Mouse (Mus musculus): ENCODE results near the gene Reep6. TPM values are rescaled to one million over a fixed set of nuclear protein-coding genes. Genes with fewer than 3 reads are reported as not detected.
A peak's percentile ranks its signal among the peaks of the same experiment; 100 is the strongest.

The Reep6 gene
- total RNA-seq, 2 experiments from 2014 or later = 10.3 to 11.6 TPM

DNA sequence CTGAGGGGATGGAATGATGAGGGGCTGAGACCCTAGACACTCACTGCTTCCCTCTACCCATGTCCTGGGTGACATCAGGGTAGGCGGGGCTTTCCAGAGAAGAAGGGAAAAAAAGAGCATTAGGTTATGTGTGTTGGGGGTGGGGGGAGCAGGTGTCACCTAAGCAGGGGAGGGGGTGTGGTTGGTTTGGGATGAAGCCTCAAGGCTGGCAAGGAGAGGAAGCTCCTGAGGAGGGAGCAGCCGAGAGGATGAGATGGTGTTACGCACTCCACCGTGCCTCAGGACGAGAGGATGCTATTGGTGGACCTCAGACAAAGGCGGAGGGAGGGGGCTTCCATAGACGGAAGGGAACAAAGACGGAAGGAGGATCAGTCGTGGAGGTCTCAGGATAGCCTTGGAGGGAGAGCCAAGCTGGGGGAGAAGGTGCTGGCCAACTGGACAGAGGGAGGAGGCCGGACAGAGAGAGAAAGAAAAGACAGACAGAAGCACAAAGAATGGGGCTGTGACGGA is 29.0 kb upstream of the Reep6 start:
- peak in 1 of 2 experiments; percentile 65 for DNase-seq (ENCODE audit: low spot score in 2 of 2)

DNA sequence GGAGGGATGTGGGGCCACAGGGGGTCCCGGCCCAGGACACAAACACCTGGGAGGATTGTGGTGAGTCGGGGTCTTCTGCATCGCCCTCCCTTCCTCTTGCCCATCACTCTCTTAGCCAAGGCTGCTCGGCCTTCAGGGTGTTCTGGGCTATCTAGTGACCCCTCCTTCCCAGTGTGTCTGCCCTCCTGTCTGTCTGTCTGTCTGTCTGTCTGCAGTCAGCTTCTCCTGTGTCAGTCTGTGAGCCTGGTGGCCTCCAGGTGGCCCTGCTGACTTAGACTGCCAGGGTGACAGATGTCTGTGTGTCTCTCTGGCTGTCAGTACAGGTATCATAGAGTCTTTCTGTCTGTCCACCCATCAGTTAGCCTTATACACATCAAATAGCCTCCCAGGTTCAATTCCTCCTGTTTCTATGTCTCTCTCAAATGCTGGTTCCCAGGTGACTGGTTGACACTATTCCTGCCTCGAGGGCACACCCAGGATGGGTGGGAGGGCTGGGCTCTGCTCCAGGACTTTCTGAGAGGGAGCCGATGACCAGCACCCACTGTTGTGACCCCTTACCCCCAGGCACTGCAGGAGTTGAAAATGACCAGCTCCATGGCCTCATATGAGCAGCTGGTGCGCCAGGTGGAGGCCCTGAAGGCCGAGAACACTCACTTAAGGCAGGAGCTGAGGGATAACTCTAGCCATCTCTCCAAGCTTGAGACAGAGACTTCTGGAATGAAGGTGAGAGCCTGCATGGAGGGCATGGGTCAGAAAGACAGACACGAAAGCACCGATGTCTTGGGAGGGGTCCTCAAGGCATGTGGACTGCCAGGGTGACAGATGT is 28.3 kb upstream of the Reep6 start:
- DNase-seq (ENCODE audit: low spot score in 2 of 2) = peak in 1 of 2 experiments; percentile 17

DNA sequence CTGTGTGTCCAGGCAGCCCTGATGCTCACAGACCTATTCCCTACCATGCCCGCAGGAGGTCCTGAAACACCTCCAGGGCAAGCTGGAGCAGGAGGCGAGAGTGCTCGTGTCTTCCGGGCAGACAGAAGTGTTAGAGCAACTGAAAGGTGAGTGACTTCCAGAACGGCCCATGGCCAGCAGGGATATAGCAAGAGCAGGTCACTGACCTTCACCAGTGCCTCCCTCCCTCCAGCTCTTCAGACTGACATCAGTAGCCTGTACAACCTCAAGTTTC is 27.7 kb upstream of the Reep6 start:
- DNase-seq (ENCODE audit: low spot score in 2 of 2) = peak in 1 of 2 experiments; percentile 22

DNA sequence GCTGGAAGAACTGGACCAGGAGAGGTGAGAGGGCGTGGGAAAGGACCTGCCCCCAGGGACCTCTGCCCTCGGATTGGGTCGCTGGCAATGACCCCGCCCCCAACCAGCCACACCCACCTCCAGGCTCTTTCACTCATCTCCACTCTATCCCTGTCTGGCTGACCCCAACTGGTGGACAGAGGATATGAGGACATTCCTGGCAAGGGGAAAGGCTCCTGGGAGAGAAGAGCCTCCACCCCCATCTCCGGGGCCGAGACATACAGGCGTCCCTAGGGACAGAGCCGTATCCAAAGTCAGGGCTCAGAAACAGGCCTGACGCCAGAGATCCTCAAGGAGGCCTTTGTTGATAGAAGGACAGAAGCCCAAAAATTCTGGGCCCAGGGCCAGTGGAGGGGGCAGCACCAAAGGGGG is 27.3 kb upstream of the Reep6 start:
- peak; percentile 76 to 83 for DNase-seq (ENCODE audit: low spot score in 2 of 2)

DNA sequence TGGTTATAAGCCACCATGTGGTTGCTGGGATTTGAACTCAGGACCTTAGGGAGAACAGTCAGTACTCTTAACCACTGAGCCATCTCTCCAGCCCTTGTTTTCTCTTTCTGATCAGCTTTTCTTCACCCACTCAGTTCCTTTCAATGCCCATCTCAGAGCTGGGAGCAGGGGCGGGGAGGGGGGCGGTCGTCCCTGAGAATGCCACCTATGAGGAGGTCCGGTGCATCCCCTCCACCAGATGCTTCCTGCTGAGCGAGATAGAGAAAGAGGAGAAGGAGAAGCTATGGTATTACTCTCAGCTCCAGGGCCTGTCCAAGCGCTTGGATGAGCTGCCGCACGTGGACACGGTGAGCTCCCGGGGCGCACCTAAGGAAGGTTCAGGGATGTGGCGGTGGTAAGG is 25.3 kb upstream of the Reep6 start:
- no peak for DNase-seq (ENCODE audit: low spot score in 2 of 2)

DNA sequence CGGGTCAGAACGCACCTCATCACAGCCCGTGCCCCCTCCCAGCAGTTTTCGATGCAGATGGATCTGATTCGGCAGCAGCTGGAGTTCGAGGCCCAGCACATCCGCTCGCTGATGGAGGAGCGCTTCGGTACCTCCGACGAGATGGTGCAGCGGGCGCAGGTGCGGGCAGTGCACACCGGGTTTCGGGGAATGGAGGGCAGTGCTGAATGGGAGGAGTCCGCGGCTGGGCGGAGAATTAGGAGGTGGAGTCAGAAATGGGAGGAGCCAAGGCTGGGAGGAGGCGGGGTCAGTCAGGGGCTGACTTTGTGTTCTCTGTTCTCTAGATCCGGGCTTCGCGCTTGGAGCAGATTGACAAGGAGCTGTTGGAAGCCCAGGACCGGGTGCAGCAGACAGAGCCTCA is 24.9 kb upstream of the Reep6 start:
- peak in 1 of 2 experiments; percentile 39 for DNase-seq (ENCODE audit: low spot score in 2 of 2)

DNA sequence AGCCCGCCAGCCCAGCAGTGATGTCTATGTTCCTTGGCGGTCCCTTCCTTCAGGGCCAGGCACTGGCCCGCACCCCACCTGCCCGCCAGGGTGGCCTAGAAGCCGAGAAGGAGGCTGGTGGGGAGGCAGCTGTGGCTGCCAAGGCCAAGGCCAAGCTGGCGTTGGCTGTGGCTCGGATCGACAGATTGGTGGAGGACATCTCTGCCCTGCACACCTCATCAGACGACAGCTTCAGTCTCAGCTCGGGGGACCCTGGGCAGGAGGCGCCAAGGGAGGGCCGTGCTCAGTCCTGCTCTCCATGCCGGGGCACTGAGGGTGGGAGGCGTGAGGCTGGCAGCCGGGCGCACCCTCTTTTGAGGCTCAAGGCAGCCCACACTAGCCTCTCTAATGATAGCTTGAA is 18.2 kb upstream of the Reep6 start:
- no peak for DNase-seq (ENCODE audit: low spot score in 2 of 2)

DNA sequence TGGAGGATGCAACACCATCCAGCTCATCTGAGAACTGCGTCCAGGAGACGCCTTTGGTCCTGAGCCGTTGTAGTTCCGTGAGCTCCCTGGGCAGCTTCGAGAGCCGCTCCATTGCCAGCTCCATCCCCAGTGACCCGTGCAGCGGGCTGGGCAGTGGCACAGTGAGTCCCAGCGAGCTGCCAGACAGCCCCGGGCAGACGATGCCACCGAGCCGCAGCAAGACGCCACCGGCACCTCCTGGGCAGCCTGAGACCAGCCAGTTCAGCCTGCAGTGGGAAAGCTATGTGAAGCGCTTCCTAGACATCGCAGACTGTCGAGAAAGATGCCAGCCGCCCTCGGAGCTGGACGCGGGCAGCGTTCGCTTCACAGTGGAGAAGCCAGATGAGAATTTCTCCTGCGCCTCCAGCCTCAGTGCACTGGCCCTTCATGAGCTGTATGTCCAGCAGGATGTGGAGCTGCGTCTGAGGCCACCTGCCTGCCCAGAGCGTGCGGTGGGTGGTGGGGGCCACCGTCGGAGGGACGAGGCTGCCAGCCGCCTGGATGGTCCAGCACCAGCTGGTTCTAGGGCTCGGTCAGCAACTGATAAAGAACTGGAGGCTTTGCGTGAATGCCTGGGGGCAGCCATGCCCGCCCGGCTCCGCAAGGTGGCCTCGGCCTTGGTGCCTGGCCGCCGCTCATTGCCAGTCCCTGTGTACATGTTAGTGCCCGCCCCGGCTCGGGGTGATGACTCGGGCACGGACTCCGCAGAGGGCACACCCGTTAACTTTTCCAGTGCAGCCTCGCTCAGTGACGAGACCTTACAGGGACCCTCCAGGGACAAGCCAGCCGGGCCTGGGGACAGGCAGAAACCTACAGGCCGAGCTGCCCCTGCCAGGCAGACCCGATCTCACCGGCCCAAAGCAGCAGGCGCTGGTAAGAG is 16.9 kb upstream of the Reep6 start:
- peak in 1 of 2 experiments; percentile 54 for DNase-seq (ENCODE audit: low spot score in 2 of 2)

DNA sequence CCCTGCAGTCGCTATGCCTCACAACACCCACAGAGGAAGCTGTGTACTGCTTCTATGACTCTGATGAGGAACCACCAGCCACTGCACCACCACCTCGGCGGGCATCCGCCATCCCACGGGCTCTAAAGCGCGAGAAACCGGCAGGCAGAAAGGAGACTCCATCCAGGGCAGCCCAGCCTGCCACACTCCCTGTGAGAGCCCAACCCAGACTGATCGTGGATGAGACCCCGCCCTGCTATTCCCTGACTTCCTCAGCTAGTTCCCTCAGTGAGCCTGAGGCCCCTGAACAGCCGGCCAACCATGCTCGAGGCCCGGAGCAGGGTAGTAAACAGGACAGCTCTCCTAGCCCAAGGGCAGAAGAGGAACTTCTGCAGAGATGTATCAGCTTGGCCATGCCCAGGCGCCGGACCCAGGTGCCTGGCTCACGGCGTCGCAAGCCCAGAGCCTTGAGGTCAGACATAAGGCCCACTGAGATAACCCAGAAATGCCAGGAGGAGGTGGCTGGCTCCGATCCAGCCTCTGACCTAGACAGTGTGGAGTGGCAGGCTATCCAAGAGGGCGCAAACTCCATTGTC is 16.0 kb upstream of the Reep6 start:
- DNase-seq (ENCODE audit: low spot score in 2 of 2) = no peak

DNA sequence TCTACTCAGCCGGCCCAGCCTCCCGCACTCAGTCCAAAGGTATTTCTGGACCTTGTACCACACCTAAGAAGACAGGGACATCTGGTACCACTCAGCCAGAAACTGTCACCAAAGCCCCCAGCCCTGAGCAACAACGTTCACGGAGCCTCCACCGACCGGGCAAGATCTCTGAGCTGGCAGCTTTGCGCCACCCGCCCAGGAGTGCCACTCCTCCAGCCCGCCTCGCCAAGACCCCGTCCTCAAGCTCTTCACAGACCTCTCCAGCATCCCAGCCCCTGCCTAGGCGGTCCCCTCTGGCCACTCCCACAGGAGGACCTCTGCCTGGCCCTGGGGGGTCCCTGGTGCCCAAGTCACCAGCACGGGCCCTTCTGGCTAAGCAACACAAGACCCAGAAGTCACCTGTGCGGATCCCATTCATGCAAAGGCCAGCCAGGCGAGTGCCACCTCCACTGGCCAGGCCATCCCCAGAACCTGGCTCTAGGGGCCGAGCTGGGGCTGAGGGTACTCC is 15.2 kb upstream of the Reep6 start:
- no peak for DNase-seq (ENCODE audit: low spot score in 2 of 2)

DNA sequence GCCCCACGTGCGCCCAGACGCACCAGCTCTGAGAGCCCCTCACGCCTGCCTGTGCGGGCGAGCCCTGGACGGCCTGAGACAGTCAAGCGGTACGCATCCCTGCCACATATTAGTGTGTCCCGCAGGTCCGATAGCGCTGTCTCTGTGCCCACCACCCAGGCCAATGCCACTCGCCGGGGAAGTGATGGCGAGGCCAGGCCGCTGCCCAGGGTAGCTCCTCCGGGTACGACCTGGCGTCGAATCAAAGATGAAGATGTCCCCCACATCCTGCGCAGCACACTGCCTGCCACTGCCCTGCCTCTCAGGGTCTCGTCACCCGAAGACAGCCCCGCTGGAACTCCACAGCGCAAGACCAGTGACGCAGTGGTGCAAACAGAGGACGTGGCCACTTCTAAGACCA is 14.4 kb upstream of the Reep6 start:
- DNase-seq (ENCODE audit: low spot score in 2 of 2) = no peak

DNA sequence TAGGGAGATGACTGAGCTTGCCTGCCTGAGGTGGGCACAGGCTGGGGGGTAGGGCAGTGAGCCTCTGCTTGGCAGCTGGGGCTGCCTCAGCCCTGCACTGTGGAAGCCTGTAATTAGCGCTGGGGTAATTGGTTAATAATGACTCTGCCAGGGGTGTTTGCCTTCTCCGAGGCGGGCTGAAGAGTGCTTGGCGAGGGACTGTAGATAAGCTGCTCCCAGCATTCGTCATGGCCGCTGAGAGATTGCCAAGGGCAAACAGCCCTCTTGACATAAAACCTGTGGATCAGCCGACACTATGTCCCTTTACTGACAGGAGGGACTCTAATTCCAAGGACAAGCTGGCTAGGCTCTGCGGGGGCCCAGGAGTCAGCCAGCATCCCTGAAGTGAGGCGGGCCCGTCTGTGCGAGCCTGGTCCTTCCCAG is 13.4 kb upstream of the Reep6 start:
- peak in 1 of 2 experiments; percentile 47 for DNase-seq (ENCODE audit: low spot score in 2 of 2)

DNA sequence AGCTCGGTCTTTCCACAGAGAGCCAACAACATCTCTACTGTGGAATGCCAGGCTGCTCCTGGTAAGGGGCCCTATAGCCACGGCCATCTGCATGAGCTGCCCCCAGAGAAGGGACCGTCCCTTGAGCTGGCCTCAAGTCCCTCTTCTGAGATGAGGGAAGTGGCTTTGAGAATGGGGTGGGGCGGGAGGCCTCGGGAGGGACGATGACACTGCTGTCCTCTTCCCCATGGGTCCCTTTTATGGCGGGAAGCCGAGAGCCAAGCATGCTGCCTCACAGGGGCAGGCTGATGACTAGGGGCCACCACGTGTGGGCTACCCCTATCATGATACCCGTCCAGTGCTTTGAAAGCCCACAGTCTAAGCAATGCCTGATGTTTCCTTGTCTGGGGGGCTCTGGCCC is 12.7 kb upstream of the Reep6 start:
- no peak for DNase-seq (ENCODE audit: low spot score in 2 of 2)

DNA sequence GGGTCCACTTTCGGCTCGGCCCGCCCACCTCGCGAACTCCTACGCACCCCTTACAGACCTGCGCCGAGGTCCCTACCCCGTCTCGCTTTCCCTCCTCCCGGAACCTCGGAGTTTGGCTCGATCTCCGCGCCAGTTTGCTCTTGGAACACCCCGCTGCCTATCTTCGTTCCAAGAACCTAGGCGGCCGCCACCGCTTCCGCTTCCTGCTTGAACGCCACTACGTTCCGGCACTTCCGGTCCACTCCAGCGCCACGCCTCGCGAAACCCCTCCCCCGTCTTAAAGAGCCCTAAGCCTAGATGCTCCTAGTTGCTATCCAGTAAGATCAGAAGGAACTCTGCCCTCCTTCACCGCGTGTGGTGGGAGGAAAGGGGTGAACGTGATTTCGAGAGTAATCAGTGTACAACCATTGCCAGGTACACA is 9.4 kb upstream of the Reep6 start, which contains the start of gene 2310011J03Rik:
Gene 2310011J03Rik (minus strand): TSS at position 198 of the 421 bp plus-strand sequence.
- DNase-seq (ENCODE audit: low spot score in 2 of 2) = peak; percentile 88 to 89

DNA sequence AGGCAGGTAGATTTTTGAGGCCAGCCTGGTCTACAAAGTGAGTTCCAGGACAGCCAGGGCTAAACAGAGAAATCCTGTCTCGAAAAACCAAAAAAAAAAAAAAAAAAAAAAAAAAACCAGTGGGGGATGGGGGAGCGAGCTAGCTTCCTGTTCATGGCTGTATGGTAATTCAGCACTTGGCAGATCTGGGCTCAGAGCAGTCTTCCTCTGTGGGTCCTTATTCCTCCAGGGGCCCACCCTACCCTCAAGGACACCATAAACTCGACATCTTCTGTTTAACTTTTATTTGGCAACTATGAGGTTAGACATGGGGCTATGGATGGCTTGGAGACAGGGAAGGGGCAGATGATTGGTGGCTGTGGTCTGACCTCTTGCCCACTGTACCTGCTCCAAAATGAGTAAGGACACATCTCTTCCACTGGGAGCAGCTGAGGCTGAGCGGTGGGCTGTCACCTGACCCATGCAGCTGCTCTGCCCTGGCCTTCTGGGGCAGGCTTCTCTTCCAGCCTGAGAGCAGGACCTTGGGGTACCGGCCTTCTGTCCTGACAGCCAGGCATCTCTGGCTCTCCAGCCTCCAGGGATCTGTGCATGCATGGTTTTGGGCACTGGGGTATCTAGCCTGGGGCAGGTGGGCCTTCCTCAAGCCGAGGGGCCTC is 8.6 kb upstream of the Reep6 start:
- no peak for DNase-seq (ENCODE audit: low spot score in 2 of 2)

DNA sequence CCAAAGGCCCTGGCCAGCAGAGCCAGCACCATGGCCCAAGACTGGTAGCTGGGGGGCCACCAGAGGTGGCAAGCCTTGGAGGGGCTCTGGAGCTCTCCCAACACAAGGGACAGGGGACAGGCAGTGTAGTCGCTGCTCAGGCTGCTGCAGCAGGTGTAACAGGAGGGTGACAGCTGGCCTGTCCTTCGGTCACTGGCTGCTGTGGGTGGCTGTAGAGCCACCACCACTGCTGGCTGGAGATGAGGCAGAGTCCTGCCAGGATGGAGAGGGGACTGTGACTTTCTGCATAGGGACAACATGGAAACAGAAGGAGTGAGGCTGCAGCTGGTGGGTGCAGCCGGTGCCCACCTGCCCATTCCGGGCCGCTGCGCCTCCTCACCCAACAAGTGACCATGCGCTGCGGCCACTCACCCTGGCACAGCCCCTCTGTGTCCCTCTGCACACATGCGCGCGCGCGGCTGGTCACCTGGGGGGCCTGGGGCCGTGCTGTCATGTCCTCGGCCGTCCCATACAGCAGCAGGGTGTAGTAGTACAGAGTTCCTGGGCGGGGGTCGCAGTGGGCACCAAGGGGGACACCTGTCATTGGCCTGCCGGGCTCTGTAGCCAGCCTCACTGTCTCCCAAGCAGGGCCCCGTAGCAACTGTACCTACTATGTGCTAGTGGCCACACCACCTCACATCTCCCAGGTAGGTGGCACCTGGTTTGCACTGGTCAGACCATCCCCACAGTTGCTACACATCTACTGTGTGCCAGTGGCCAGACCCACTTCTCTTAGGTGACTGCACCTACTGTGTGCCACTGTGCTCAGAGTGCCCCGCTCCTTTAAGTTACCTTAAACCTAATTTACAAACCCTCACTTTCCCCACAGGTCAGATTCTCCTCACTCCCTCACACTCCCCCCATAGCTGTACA is 7.8 kb upstream of the Reep6 start:
- DNase-seq (ENCODE audit: low spot score in 2 of 2) = no peak

DNA sequence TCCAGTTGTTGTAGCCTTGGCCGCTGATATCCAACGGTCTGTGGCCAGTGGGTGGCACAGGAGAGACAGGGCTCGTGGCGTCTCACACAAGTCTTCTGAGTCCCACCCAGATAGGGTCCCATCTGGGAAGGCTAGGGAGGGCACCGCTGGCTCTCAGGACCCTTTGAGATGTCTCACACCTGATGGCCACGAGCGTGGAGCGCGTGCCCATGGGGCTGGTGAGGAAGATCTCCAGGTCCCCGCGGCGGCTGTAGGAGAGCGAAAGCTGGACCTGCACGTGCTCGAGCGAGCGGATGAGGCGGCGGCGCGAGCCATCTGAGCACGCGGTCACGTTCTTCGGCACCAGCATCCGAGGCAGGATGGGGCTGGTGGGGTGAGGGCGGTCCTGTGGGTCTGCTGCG is 6.9 kb upstream of the Reep6 start:
- peak in 1 of 2 experiments; percentile 46 for DNase-seq (ENCODE audit: low spot score in 2 of 2)

DNA sequence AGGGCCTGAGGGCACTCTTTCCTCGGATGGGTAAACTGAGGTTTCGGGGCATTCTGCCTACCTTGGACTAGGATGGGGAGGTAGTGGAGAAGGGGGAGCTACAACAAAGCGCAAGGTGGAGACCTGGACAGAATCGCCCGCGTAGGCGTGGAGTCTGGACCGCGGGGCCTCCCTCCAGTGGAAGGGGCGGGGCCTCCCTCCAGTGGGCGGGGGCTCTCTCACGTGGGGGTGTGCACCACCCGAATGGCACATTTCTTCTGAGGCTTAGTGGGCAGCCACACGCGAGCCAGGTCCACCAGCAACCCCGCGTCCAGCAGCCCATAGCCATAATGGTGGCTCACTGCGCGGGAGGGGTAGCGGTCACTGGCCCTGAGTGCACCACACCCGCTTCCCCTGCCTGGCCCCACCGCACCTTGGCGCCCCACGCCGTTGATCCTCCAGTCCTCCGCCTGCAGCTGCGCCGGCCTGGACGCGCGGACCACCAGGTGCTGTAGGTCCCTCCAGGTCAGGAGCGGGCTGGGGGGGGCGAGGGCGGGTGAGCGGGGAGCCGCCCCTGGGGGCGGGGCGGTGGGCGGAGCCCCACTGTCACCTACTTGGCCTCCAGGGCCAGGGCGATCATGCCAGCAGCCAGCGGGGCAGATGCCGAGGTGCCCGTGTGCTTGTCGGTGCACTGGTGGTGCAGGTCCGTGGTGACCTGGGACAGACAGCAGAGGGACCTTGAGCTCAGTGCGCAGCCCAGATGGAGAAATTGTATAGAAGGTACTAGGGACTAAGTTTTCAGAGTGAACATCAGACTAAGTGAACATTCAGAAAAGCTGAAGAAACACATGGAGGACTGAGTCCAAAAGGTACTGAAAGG is 6.3 kb upstream of the Reep6 start:
- DNase-seq (ENCODE audit: low spot score in 2 of 2) = peak in 1 of 2 experiments; percentile 65

All from layer of hippocampus, postnatal 10 days (tissue).